Mouse (Mus musculus) left cerebral cortex, adult 8-10 months (tissue): Measurements from ENCODE around the gene Ropn1l. TPM values are rescaled to one million over a fixed set of nuclear protein-coding genes. Genes with fewer than 3 reads are reported as not detected.

Experiments
- DNase-seq, 2 experiments: peaks; one replicate each; pipeline ENCODE4 v3.0.0; 2022; ENCODE audit warnings: low spot score in 2 of 2
- total RNA-seq, 4 experiments: library from RNA; stranded (reverse); gene quantifications; 2 replicates each; pipeline ENCODE4 v1.2.4; 2022

Gene Ropn1l
- total RNA-seq, 4 experiments from 2014 or later, result 0.53 to 1.3 (median 0.59) TPM; not detected in 1

DNA sequence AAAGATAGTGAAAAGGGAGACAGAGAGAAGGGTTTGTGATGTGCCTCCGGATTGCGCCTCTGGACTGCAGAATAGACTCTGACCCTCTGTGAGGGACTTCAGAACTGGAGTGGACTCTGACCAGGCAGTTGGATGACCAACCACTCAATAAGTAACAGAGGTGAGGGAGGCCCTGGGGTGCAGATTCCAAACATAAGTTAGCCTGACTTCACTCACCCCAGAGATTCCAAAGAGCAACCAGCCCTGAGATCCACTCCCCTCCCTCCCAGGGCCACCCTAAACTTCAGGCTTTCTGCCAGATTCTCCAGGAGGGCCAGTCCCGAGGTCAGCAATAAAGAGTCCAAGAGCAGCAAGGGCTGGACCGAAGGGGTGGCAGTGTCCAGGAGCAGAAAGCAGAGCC is 46.0 kb downstream of the Ropn1l start:
- DNase-seq, result no peak

DNA sequence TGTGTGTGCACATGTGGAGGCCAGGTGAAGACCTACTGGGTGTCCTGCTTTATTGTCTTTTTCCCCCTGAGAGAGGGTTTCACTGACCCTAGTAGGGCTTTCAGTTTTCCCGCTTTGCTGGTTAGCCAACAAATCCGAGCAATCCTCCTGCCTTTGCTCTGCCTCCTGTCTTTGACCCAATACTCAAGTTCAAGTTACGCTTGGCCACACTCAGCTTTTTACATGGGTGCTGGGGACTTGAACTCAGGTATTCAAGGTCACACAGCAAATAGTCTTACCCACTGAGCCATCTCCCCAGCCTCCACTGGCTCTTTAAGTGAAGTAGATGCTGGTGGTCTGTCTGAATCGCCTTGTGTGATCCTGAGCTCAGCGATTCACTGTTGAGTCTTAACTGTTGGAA is 46.7 kb downstream of the Ropn1l start:
- DNase-seq, result no peak

DNA sequence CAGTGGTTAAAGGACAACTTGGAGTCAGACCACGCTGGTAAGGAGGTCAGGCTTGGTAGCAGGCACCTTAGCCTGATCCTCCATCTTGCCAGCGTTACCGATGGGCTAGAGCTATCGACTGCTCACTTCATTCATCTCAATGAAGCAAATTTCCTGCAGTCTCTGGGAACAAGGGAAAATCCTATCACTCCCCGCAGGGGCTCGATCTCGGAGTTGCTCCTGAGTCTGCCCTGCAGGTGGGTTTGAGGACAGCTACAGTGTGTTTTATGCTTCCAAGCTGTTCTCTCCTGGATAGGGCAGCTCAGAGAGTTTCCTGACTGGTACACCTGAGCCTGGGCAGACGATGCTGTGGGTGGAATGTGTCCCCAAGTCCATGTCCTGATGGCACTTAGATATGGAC is 49.2 kb downstream of the Ropn1l start:
- no peak for DNase-seq

DNA sequence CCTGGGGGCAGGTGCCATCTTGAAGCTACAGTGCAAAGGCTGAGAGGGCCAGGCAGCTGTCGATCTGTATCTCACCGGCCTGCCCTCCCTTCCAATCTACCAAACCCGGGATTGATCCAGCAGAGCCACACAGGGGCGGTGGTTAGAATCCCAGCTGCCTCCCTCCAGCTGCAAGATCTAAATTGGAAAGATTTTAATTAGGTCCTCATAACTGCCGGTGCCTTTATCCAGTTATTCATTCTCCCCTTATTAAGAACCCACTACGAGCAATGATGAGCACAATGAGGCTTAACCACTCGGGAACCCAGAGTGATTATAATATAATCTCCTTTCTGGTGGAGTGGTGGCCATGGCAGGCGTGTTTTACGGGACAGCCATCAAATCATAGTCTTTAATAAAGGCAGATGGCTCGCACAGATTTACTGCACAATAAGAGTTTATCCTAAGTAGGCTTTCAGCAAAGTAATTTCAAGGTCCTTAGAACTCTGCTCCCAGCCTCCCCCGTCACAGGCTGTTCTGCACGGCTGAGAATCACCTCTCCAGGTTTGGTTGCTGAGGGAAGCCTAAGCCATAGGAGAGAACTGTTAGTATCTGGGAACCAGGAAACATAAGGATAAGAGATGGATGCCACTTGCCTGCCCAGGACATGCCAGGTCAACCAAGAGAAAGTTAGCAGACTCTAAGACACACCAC is 51.2 kb downstream of the Ropn1l start:
- no peak for DNase-seq

DNA sequence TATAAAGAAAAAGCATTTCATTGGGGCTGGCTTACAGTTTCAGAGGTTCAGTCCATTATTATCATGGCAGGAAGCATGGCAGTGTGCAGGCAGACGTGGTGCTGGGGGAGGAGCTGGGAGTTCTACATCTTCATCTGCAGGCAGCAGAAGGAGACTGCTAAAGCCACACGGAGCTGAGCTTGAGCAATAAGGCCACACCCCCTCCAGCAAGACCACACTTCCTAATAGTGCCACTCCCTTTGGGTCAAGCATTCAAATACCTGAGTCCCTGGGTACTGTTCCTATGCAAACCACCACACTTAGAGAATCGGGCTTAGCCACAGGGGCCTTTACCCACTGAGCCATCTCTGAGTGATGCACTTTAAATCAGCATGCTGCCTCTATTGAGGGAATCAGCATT is 52.6 kb downstream of the Ropn1l start:
- DNase-seq, result no peak

DNA sequence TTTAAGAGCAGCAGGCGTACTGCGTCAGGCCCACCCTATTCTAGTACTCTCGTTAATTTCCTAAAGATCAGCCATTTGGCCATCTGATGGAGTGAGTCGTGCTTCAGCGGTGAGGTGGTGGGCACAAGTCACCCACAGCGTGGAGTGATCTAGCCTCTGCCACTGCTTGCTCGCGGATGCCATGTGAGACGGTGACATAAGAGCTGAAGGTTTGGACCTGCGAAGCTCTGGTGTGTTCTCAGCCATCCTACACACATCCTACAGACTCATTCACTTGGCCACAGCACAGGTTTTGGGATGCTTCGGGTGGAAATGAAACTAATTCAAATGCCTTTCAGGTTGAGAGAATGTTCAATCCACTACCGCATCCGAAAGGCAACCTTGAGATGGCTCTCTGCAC is 54.8 kb downstream of the Ropn1l start:
- peak in 1 of 2 experiments; percentile 85 for DNase-seq

DNA sequence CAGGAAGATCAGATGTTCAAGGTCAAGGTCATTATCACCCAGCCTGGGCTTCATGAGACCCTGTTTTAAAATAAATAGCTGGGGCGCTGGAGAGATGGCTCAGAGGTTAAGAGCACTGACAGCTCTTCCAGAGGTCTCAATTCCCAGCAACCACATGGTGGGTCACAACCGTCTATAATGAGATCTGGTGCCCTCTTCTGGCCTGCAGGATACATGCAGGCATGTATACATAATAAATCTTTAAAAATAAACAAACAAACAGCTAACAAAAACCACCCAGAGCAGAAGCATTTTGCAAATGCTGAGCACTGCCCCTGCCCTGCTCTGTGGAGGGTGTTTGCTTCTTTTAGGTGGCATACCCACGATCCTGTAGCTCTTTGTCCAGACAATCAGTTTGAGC is 56.2 kb downstream of the Ropn1l start:
- no peak for DNase-seq

DNA sequence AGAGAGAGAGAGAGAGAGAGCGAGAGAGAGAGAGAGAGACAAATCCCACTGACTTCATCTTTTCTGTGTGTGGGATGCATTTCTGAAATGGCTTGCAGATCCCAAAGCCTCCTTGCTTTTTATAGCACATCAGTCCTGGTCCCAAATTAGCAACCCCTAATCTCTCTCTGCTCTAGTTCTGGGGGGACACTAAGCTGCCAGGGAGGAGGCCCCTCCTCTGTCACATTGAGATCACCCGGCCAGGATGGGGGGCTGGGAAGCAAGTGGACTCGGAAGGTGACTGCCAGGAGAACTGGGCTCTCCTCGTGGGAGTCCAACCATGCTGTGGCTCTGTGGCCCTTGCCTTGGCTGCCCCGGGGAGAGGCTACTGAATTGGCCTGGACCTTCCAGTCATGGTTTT is 56.8 kb downstream of the Ropn1l start:
- no peak for DNase-seq

DNA sequence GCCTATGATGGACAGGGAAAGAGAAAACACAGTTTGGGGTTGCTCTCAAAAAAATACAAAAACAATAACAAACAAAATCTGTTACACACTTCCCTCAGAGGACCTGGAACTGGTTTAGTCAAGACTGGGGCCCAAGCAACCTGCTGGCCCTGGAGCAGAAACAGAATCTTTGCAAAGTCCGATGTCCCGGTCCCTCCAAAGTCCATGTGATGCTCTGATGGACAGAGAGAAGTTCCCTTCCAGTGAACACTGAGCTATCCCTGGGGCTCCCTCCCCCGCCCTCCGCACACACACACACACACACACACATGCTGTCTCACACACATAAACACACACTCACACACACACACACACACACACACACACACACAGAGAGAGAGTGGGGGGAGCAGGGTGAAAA is 57.6 kb downstream of the Ropn1l start:
- DNase-seq, result no peak

DNA sequence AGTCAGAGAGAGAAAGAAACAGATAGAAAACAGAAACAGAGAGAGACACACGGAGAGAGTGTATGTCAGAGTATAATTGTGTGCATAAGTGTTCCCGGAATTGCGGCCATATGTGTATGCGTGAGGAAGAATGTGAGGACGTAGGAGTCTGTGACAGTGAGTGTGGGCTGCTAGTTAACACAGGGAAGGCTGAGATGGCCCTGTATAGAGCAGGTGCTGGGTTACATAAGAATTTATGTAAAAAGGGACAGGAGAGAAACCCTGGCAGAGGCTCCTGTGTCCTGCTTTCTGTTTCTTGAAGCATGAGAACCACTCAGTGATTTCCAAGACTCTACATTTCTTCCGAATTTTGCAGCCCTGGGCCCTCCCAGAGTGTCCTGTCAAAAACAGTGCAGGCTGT is 60.1 kb downstream of the Ropn1l start:
- peak in 1 of 2 experiments; percentile 90 for DNase-seq

DNA sequence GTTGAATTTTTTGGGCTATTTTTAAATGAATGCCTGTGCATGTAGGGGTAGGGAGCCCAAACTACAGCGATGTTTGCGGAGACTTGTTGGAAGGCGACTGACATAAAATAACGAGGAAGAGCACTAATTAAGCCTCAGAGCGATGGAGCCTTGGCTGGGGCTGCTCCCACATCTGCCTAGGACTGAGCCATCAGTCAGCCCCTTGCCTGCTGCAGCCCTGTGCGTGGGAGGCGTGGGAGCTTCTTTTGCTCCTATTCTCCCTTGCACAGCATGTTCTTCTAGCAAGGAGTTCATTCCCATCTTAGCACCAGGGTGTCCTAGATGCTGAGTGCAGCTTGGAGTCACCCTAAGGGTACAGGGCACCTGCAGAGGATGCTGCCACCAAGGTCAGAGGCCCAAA is 60.8 kb downstream of the Ropn1l start:
- peak in 1 of 2 experiments; percentile 83 for DNase-seq

DNA sequence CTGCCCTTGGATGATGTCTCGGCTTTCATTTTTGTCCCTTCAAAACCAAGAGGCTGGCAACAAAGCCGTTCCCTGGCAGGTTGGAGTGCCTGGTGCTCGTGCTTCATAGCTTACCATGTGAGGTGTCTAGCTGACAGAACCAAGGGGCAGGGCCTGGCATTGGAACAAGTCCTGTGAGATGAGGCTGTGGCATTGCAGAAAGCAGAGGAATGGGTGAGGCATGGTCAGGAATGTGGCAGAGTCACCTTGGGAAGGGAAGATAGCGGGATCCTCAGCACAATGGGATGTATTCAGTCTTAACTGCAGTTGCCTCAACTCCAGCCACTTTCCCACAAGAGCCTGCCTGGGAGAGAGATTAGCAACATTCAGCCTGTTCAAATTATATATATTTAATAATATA is 61.4 kb downstream of the Ropn1l start:
- DNase-seq, result no peak

Other genes with a start within 250 kb of the Ropn1l start
- gene Dap, start 229.4 kb downstream of the Ropn1l start, total RNA-seq, result 10 to 100 TPM in 1 of 4 experiments, 1 to 10 TPM in 3; 6.2 to 10.0 (median 7.5) TPM
- 10 to 100 TPM; 61.4 to 76.2 (median 72.9) TPM for gene Ankrd33b, start 86.0 kb downstream of the Ropn1l start, total RNA-seq
- 100 to 1,000 TPM; 181 to 200 (median 192) TPM for gene March6, start 77.3 kb upstream of the Ropn1l start, total RNA-seq
- gene Cmbl, start 111.7 kb upstream of the Ropn1l start, total RNA-seq, result 10 to 100 TPM; 17.9 to 22.7 (median 20.8) TPM
- gene Cct5, start 148.1 kb upstream of the Ropn1l start, total RNA-seq, result 100 to 1,000 TPM; 154 to 187 (median 183) TPM
- gene Fam173b, start 148.1 kb upstream of the Ropn1l start, total RNA-seq, result 10 to 100 TPM; 10.4 to 11.4 (median 10.8) TPM